9 mouse cellular contexts compared by ENCODE assay signal in the genomic region with DNA sequence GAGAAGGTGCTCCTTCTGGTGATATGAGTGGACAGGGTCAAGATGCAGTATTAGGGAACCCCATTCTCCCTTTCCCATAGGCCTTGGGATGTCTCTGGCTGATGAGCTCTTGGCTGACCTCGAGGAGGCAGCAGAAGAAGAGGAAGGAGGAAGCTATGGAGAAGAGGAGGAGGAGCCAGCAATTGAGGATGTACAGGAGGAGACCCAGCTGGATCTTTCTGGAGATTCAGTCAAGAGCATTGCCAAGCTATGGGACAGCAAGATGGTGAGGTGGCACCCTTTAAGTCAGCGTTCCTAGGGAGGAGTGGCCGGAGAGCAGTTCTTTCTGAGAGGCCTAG. TPM values are rescaled to one million over a fixed set of nuclear protein-coding genes. Genes with fewer than 3 reads are reported as not detected.
DNase-seq lines count a peak whose midpoint lies in the region; ATAC-seq and TF ChIP-seq lines count a peak whose summit lies in the region.
"Had no signal": no experiment of that assay in that cellular context is flagged by ENCODE, and none has a peak within 500 bp of the region (broad histone marks: within the 10 kb centered on the region; RNA-seq: fewer than 3 reads in every experiment).

No protein-coding gene starts in this region.

- peak overlapping the region; percentile 79 for H3K4me2 ChIP-seq in heart, embryonic 12.5 days
- H3K4me2 ChIP-seq in forebrain, postnatal 0 days (ENCODE audit: low read depth) = peak overlapping the region; percentile 92

- H3K27me3 ChIP-seq in heart, embryonic 12.5 days (replicated peaks) = no peaks in the 10 kb centered on the region
- H3K27me3 ChIP-seq in forebrain, postnatal 0 days (ENCODE audit: insufficient read depth, low read length) = no peaks in the 10 kb centered on the region

- peak overlapping the region; percentile 80 for H3K9ac ChIP-seq in heart, embryonic 12.5 days
- H3K9ac ChIP-seq in ES-E14 (ENCODE audit: insufficient read depth, low read depth, low read length, poor library complexity, severe bottlenecking) = peak overlapping the region; percentile 87
- H3K9ac ChIP-seq in forebrain, postnatal 0 days = peak overlapping the region; percentile 65

- TF ChIP-seq CTCF in forebrain, postnatal 0 days (IDR thresholded peaks at IDR 0.05; ENCODE audit: low read depth) = no peak

- H3K9me3 ChIP-seq in heart, embryonic 12.5 days (replicated peaks) = no peaks in the 10 kb centered on the region
- no peaks in the 10 kb centered on the region for H3K9me3 ChIP-seq in ES-E14 (ENCODE audit: control insufficient read depth, insufficient read depth, low read depth, low read length)
- H3K9me3 ChIP-seq in forebrain, postnatal 0 days (ENCODE audit: low read length) = no peaks in the 10 kb centered on the region

- 59% methylated on average over 3 of the region's 3 CpGs for WGBS in heart, embryonic 12.5 days
- 66% methylated on average over 3 of the region's 3 CpGs for WGBS in forebrain, postnatal 0 days

- ATAC-seq in heart, embryonic 12.5 days (ENCODE audit: insufficient number of reproducible peaks, low FRiP score) = no peak
- ATAC-seq in forebrain, postnatal 0 days = no peak
- ATAC-seq in megakaryocyte, adult 5-6 weeks (ENCODE audit: poor library complexity, severe bottlenecking) = 0 out of 2 replicates have a peak, but pooled peaks have one; percentile 4
- ATAC-seq in activated CD4-positive, CD25-positive, alpha-beta regulatory T cell, adult 4 months = no peak

- peaks cover 15% of the 10 kb centered on the region for H3K4me1 ChIP-seq in heart, embryonic 12.5 days (replicated peaks)
- no peaks in the 10 kb centered on the region for H3K4me1 ChIP-seq in ES-E14 (ENCODE audit: control insufficient read depth in 2 of 2, insufficient read depth in 2 of 2, low read length in 2 of 2, poor library complexity in 1 of 2)
- H3K4me1 ChIP-seq in forebrain, postnatal 0 days (ENCODE audit: insufficient read depth) = peaks cover 10% of the 10 kb centered on the region; the same call in 1 of the 2 replicates

- in situ Hi-C loops in ES-E14 (cut with MboI; ENCODE audit: low sequenced_read_pairs in 2 of 2, unreplicated experiment in 2 of 2) = no loop called here

- H3K4me3 ChIP-seq in heart, embryonic 12.5 days = peak overlapping the region; percentile 59
- H3K4me3 ChIP-seq in ES-E14 (ENCODE audit: insufficient read depth in 1 of 2, low read depth in 1 of 2, low read length in 2 of 2, poor library complexity in 1 of 2, severe bottlenecking in 1 of 2) = peak overlapping the region; percentile 87 to 96
- peak overlapping the region; percentile 65 for H3K4me3 ChIP-seq in forebrain, postnatal 0 days (ENCODE audit: low read depth, low read length)

- intact Hi-C loops in heart, postnatal 10 days (cut with DNase I) = no loop called here

- no peak overlapping the region for H3K27ac ChIP-seq in heart, embryonic 12.5 days (ENCODE audit: poor library complexity, severe bottlenecking)
- H3K27ac ChIP-seq in ES-E14 (ENCODE audit: insufficient read depth, low read depth, low read length, poor library complexity, severe bottlenecking) = no peak overlapping the region
- no peak overlapping the region for H3K27ac ChIP-seq in forebrain, postnatal 0 days (ENCODE audit: low read depth, low read length)

- no peak for DNase-seq in heart, postnatal 10 days
- DNase-seq in ES-E14 (ENCODE audit: low read depth, low spot score) = no peak
- DNase-seq in forebrain, postnatal 0 days = no peak
- no peak for DNase-seq in right cerebral cortex, postnatal 14 days
- no peak for DNase-seq in urinary bladder, postnatal 10 days (ENCODE audit: low spot score)

- H3K36me3 ChIP-seq in heart, embryonic 12.5 days = peaks cover 39% of the 10 kb centered on the region
- H3K36me3 ChIP-seq in ES-E14 (ENCODE audit: control insufficient read depth, insufficient read depth, low read length, poor library complexity, severe bottlenecking) = peaks cover 36% of the 10 kb centered on the region
- peaks cover 22% of the 10 kb centered on the region for H3K36me3 ChIP-seq in forebrain, postnatal 0 days (ENCODE audit: insufficient read depth)

TF ChIP-seq in ES-E14, 5 proteins besides CTCF, POLR2A, EP300 and RAD21:
- TF ChIP-seq CHD2 (IDR thresholded peaks at IDR 0.05; ENCODE audit: low read depth, low read length) = no peak
- TF ChIP-seq MAFK (IDR thresholded peaks at IDR 0.05; ENCODE audit: insufficient read depth, low read depth, low read length) = no peak
- TF ChIP-seq HCFC1 (IDR thresholded peaks at IDR 0.05; ENCODE audit: borderline replicate concordance, insufficient read depth, low read length) = no peak
- no peak for TF ChIP-seq ZC3H11A (IDR thresholded peaks at IDR 0.05; ENCODE audit: borderline replicate concordance, low read depth, low read length)
- TF ChIP-seq ZNF384 (IDR thresholded peaks at IDR 0.05; ENCODE audit: low read depth, low read length) = no peak

RNA-seq across cellular contexts. Expression of a gene that starts 0.7 kb away (rescaled TPM):
- polyA plus RNA-seq in heart, embryonic 12.5 days (2016; fragmentation: Nextera tagmentation; extraction: Ambion mirVana) = 63.7 and 68.0 TPM in 2 replicates
- total RNA-seq in heart, postnatal 10 days (2021) = 10 to 100 TPM; 33.1 to 33.4 TPM
- 109 and 137 TPM in 2 replicates for total RNA-seq in ES-E14 (2012; rRNA removed)
- 62.6 and 63.5 TPM in 2 replicates for total RNA-seq in forebrain, postnatal 0 days (2014; rRNA removed)
- polyA plus RNA-seq in forebrain, postnatal 0 days (2015; fragmentation: Nextera tagmentation; extraction: Ambion mirVana) = 66.3 and 77.8 TPM in 2 replicates
- total RNA-seq in megakaryocyte, adult 5-6 weeks (2015) = 15.1 and 21.1 TPM in 2 replicates
- 51.0 and 66.7 TPM in 2 replicates for total RNA-seq in megakaryocyte, adult 5-6 weeks (2017)
- polyA plus RNA-seq in activated CD4-positive, CD25-positive, alpha-beta regulatory T cell, adult 4 months (2017; shearing (Covaris generic)) = 10 to 100 TPM; 78.4 to 96.2 TPM

RNA-seq across cellular contexts. Expression of a gene that starts 0.7 kb away (rescaled TPM):
- 18.6 and 19.8 TPM in 2 replicates for polyA plus RNA-seq in heart, embryonic 12.5 days (2016; fragmentation: Nextera tagmentation; extraction: Ambion mirVana)
- 10 to 100 TPM; 20.3 to 29.9 TPM for total RNA-seq in heart, postnatal 10 days (2021)
- 25.4 and 29.1 TPM in 2 replicates for total RNA-seq in ES-E14 (2012; rRNA removed)
- 27.1 and 37.5 TPM in 2 replicates for total RNA-seq in forebrain, postnatal 0 days (2014; rRNA removed)
- polyA plus RNA-seq in forebrain, postnatal 0 days (2015; fragmentation: Nextera tagmentation; extraction: Ambion mirVana) = 34.2 and 39.3 TPM in 2 replicates
- total RNA-seq in megakaryocyte, adult 5-6 weeks (2015) = 20.8 and 30.4 TPM in 2 replicates
- 23.8 and 28.4 TPM in 2 replicates for total RNA-seq in megakaryocyte, adult 5-6 weeks (2017)
- 10 to 100 TPM; 16.9 to 21.4 TPM for polyA plus RNA-seq in activated CD4-positive, CD25-positive, alpha-beta regulatory T cell, adult 4 months (2017; shearing (Covaris generic))

RNA-seq across cellular contexts. Expression of a gene that starts 13.3 kb away (rescaled TPM):
- 550 and 560 TPM in 2 replicates for polyA plus RNA-seq in heart, embryonic 12.5 days (2016; fragmentation: Nextera tagmentation; extraction: Ambion mirVana)
- 1,000 to 10,000 TPM; 1,653 to 1,740 TPM for total RNA-seq in heart, postnatal 10 days (2021)
- total RNA-seq in ES-E14 (2012; rRNA removed) = 236 and 303 TPM in 2 replicates
- 191 and 258 TPM in 2 replicates for total RNA-seq in forebrain, postnatal 0 days (2014; rRNA removed)
- polyA plus RNA-seq in forebrain, postnatal 0 days (2015; fragmentation: Nextera tagmentation; extraction: Ambion mirVana) = 464 and 597 TPM in 2 replicates
- total RNA-seq in megakaryocyte, adult 5-6 weeks (2015) = 263 and 351 TPM in 2 replicates
- total RNA-seq in megakaryocyte, adult 5-6 weeks (2017) = 273 and 274 TPM in 2 replicates
- polyA plus RNA-seq in activated CD4-positive, CD25-positive, alpha-beta regulatory T cell, adult 4 months (2017; shearing (Covaris generic)) = 100 to 1,000 TPM; 684 to 742 TPM

RNA-seq across cellular contexts. Expression of a gene that starts 14.5 kb away (rescaled TPM):
- 0.09 and 0.23 TPM in 2 replicates for polyA plus RNA-seq in heart, embryonic 12.5 days (2016; fragmentation: Nextera tagmentation; extraction: Ambion mirVana)
- total RNA-seq in heart, postnatal 10 days (2021) = under 1 TPM; 0.24 to 0.27 TPM
- 0.13 and 0.26 TPM in 2 replicates for total RNA-seq in ES-E14 (2012; rRNA removed)
- total RNA-seq in forebrain, postnatal 0 days (2014; rRNA removed) = 0.43 and 0.69 TPM in 2 replicates
- 0.42 and 0.48 TPM in 2 replicates for polyA plus RNA-seq in forebrain, postnatal 0 days (2015; fragmentation: Nextera tagmentation; extraction: Ambion mirVana)
- not detected in 2 replicates for total RNA-seq in megakaryocyte, adult 5-6 weeks (2015)
- not detected in 2 replicates for total RNA-seq in megakaryocyte, adult 5-6 weeks (2017)
- polyA plus RNA-seq in activated CD4-positive, CD25-positive, alpha-beta regulatory T cell, adult 4 months (2017; shearing (Covaris generic)) = not detected
- total RNA-seq: gastrocnemius, postnatal 36 days had no signal

RNA-seq across cellular contexts. Expression of a gene that starts 14.6 kb away (rescaled TPM):
- polyA plus RNA-seq in heart, embryonic 12.5 days (2016; fragmentation: Nextera tagmentation; extraction: Ambion mirVana) = 35.8 and 41.9 TPM in 2 replicates
- total RNA-seq in heart, postnatal 10 days (2021) = 10 to 100 TPM; 36.4 to 40.0 TPM
- 47.3 and 54.4 TPM in 2 replicates for total RNA-seq in ES-E14 (2012; rRNA removed)
- total RNA-seq in forebrain, postnatal 0 days (2014; rRNA removed) = 13.1 and 19.8 TPM in 2 replicates
- polyA plus RNA-seq in forebrain, postnatal 0 days (2015; fragmentation: Nextera tagmentation; extraction: Ambion mirVana) = 26.7 and 35.4 TPM in 2 replicates
- 119 and 123 TPM in 2 replicates for total RNA-seq in megakaryocyte, adult 5-6 weeks (2015)
- 23.5 and 36.8 TPM in 2 replicates for total RNA-seq in megakaryocyte, adult 5-6 weeks (2017)
- polyA plus RNA-seq in activated CD4-positive, CD25-positive, alpha-beta regulatory T cell, adult 4 months (2017; shearing (Covaris generic)) = 10 to 100 TPM; 36.6 to 42.0 TPM
